ENCODE assay signal across 10 mouse cellular contexts in the genomic region with DNA sequence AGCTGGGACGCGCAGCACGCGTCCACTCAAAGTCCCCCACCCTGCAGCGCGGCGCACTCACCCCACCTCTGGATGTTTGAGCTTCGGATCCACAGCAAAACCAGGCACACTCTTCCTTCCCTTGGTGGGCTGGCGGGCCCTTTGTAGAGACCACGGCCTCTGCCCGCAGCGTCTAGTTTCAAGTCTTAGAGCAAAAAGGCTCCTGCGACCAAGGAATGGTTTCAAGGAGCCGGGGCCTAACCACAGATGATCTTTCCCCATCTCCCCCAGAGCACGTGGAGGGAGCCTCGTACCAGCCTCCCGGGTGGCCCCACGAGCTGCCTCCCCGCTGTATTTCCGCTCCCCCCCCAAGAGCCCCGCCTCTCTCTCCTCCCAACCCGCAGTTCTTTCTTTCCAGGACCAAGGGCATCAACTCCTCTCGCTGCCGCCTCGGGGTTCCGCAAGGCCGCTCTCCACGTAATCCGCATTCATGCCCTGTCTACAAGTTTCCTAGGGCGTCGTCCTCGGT. TPM values are rescaled to one million over a fixed set of nuclear protein-coding genes. Genes with fewer than 3 reads are reported as not detected.
DNase-seq lines count a peak whose midpoint lies in the region; ATAC-seq lines count a peak whose summit lies in the region.
"Had no signal": no experiment of that assay in that cellular context is flagged by ENCODE, and none has a peak within 500 bp of the region (broad histone marks: within the 10 kb centered on the region; RNA-seq: fewer than 3 reads in every experiment).

No protein-coding gene starts in this region.

- peaks cover 97% of the 10 kb centered on the region for H3K27me3 ChIP-seq in megakaryocyte, embryonic 14.5 days (replicated peaks)
- peaks cover 38% of the 10 kb centered on the region for H3K27me3 ChIP-seq in intestine, embryonic 15.5 days (replicated peaks)
- peaks cover 62% of the 10 kb centered on the region for H3K27me3 ChIP-seq in stomach, embryonic 14.5 days (ENCODE audit: control insufficient read depth, insufficient read depth, low read length)

- no peaks in the 10 kb centered on the region for H3K36me3 ChIP-seq in megakaryocyte, embryonic 14.5 days (replicated peaks; ENCODE audit: low read length)
- H3K36me3 ChIP-seq in intestine, embryonic 15.5 days, result no peaks in the 10 kb centered on the region
- H3K36me3 ChIP-seq in stomach, embryonic 14.5 days (ENCODE audit: control insufficient read depth, insufficient read depth, low read length), result no peaks in the 10 kb centered on the region
- H3K36me3 ChIP-seq: neural tube, embryonic 13.5 days had no signal

- peak; percentile 54 for DNase-seq in embryo, embryonic 11 days
- no peak for DNase-seq in embryo, embryonic 9.5 days (ENCODE audit: extremely low spot score)
- no peak for DNase-seq in adrenal gland, postnatal 4 days (ENCODE audit: low spot score in 2 of 2)
- no peak for DNase-seq in cerebellum, postnatal 36 days

- H3K4me3 ChIP-seq in megakaryocyte, embryonic 14.5 days (replicated peaks), result peak overlapping the region; percentile 86
- H3K4me3 ChIP-seq in intestine, embryonic 15.5 days (replicated peaks), result peak overlapping the region; percentile 52
- peak overlapping the region; percentile 3; the same call in 1 of the 2 replicates for H3K4me3 ChIP-seq in stomach, embryonic 14.5 days (ENCODE audit: low read depth, low read length)
- H3K4me3 ChIP-seq: neural tube, embryonic 13.5 days had no signal

- H3K4me1 ChIP-seq in megakaryocyte, embryonic 14.5 days, result peaks cover 73% of the 10 kb centered on the region
- peaks cover 12% of the 10 kb centered on the region; the same call in 1 of the 2 replicates for H3K4me1 ChIP-seq in intestine, embryonic 15.5 days (replicated peaks)
- peaks cover 6% of the 10 kb centered on the region; the same call in 1 of the 2 replicates for H3K4me1 ChIP-seq in stomach, embryonic 14.5 days (ENCODE audit: control insufficient read depth, insufficient read depth, low read length)

- H3K9ac ChIP-seq in intestine, embryonic 15.5 days, result peak overlapping the region; percentile 41
- H3K9ac ChIP-seq in stomach, embryonic 14.5 days (replicated peaks; ENCODE audit: low read depth, low read length), result no peak overlapping the region
- H3K9ac ChIP-seq: neural tube, embryonic 13.5 days had no signal

- H3K27ac ChIP-seq in intestine, embryonic 15.5 days, result peak overlapping the region; percentile 81
- H3K27ac ChIP-seq in stomach, embryonic 14.5 days (ENCODE audit: low read length), result no peak overlapping the region
- H3K27ac ChIP-seq: neural tube, embryonic 13.5 days had no signal

- ATAC-seq in megakaryocyte, adult 5-6 weeks (ENCODE audit: poor library complexity, severe bottlenecking), result no peak; the same call in 1 of the 2 replicates
- no peak for ATAC-seq in intestine, embryonic 15.5 days
- no peak for ATAC-seq in stomach, embryonic 14.5 days (ENCODE audit: insufficient number of reproducible peaks, insufficient read depth, low FRiP score, low read depth)

- peak overlapping the region; percentile 85 for H3K4me2 ChIP-seq in intestine, embryonic 15.5 days (replicated peaks)
- peak overlapping the region; percentile 22; the same call in 1 of the 2 replicates for H3K4me2 ChIP-seq in stomach, embryonic 14.5 days (replicated peaks; ENCODE audit: low read depth, low read length)
- H3K4me2 ChIP-seq: neural tube, embryonic 13.5 days had no signal

- under 1% methylated on average over 32 of the region's 32 CpGs for WGBS in intestine, embryonic 15.5 days
- WGBS in stomach, embryonic 14.5 days, result 3% methylated on average over 32 of the region's 32 CpGs

- no peaks in the 10 kb centered on the region for H3K9me3 ChIP-seq in megakaryocyte, embryonic 14.5 days
- H3K9me3 ChIP-seq in intestine, embryonic 15.5 days, result no peaks in the 10 kb centered on the region
- no peaks in the 10 kb centered on the region for H3K9me3 ChIP-seq in stomach, embryonic 14.5 days (ENCODE audit: control insufficient read depth, low read depth, low read length)
- H3K9me3 ChIP-seq: neural tube, embryonic 13.5 days had no signal

RNA-seq across cellular contexts. Expression of a gene that starts 1.7 kb away (rescaled TPM):
- 0.18 TPM in 1 of 2 replicates, not detected in the other for polyA plus RNA-seq in megakaryocyte, embryonic 14.5 days (2012; ENCODE audit: insufficient read depth, low replicate concordance)
- total RNA-seq in megakaryocyte, adult 5-6 weeks (2015), result not detected in 2 replicates
- not detected in 2 replicates for total RNA-seq in megakaryocyte, adult 5-6 weeks (2017)
- 80.9 and 88.1 TPM in 2 replicates for polyA plus RNA-seq in intestine, embryonic 15.5 days (2015; fragmentation: Nextera tagmentation; extraction: Ambion mirVana)
- 5.5 and 6.9 TPM in 2 replicates for polyA plus RNA-seq in stomach, embryonic 14.5 days (2014; fragmentation: Nextera tagmentation; extraction: Ambion mirVana)
- under 1 TPM in 1 of 2 experiments, not detected in 1; 0.28 TPM for total RNA-seq in adrenal gland, postnatal 4 days (2021)
- polyA plus RNA-seq: lung, embryonic 16.5 days; neural tube, embryonic 13.5 days had no signal

Comparison
In these comparisons a context has a peak if more than half of its experiments do, and no peak if none do; other contexts are left out.
1. H3K4me3 ChIP-seq: peak in every context shown above with its lines; median percentile 86 in megakaryocyte, embryonic 14.5 days; 52 in intestine, embryonic 15.5 days; 3 in stomach, embryonic 14.5 days.
2. RNA of a gene that starts 1.7 kb away (polyA plus RNA-seq): 80.9 to 88.1 TPM in intestine, embryonic 15.5 days; 5.5 to 6.9 TPM in stomach, embryonic 14.5 days and 0.18 TPM in megakaryocyte, embryonic 14.5 days; every median in the first group is over 10 times any median in the second.